Mouse (Mus musculus): ENCODE data around the gene Gm12253. TPM values are rescaled to one million over a fixed set of nuclear protein-coding genes. Genes with fewer than 3 reads are reported as not detected.

Gene Gm12253
- not detected in 2 replicates for polyA plus RNA-seq (2014; fragmentation: Nextera tagmentation; extraction: Ambion mirVana)

- Histone ChIP-seq H3K4me1 (ENCODE audit: control insufficient read depth, insufficient read depth, low read length) (no peaks in the 10 kb centered on the region), H3K36me3 (ENCODE audit: control insufficient read depth, insufficient read depth, low read length) (no peaks in the 10 kb centered on the region), H3K4me3 (replicated peaks; ENCODE audit: low read depth, low read length) (no peak within 1 kb of the TSS), H3K27ac (replicated peaks; ENCODE audit: low read depth, low read length) (no peak within 1 kb of the TSS), H3K9ac (replicated peaks; ENCODE audit: low read length) (no peak within 1 kb of the TSS), H3K4me2 (ENCODE audit: low read length) (no peak within 1 kb of the TSS), H3K27me3 (ENCODE audit: control insufficient read depth, insufficient read depth, low read length) (no peaks in the 10 kb centered on the region), H3K9me3 (ENCODE audit: control insufficient read depth, low read length) (no peaks in the 10 kb centered on the region)
- ATAC-seq (ENCODE audit: low FRiP score, low TSS enrichment) (no peak), DNase-seq (no peak)
- WGBS: 81% methylated on average over 3 of the region's 3 CpGs
These were observed at the start of gene Gm12253 for GRCm38 (mm10) chr11:58432259-58432658. Gm12253 (plus strand) TSS chr11:58432559.

- WGBS: 43% methylated on average over 6 of the region's 6 CpGs
- Histone ChIP-seq H3K9me3 (ENCODE audit: control insufficient read depth, low read length) (no peaks in the 10 kb centered on the region), H3K36me3 (ENCODE audit: control insufficient read depth, insufficient read depth, low read length) (no peaks in the 10 kb centered on the region), H3K4me3 (replicated peaks; ENCODE audit: low read depth, low read length) (no peak overlapping the region), H3K27ac (replicated peaks; ENCODE audit: low read depth, low read length) (peak overlapping the region; percentile 79), H3K27me3 (ENCODE audit: control insufficient read depth, insufficient read depth, low read length) (no peaks in the 10 kb centered on the region), H3K4me2 (ENCODE audit: low read length) (peak overlapping the region; percentile 31), H3K4me1 (ENCODE audit: control insufficient read depth, insufficient read depth, low read length) (peaks cover 15% of the 10 kb centered on the region), H3K9ac (replicated peaks; ENCODE audit: low read length) (peak overlapping the region; percentile 21; the same call in 1 of the 2 replicates)
- ATAC-seq (ENCODE audit: low FRiP score, low TSS enrichment) (peak; percentile 58; the same call in 1 of the 2 replicates), DNase-seq (peak; percentile 78)
These were observed 32.2 kb upstream of the Gm12253 start for GRCm38 (mm10) chr11:58399985-58400645.

- H3K4me2 ChIP-seq (ENCODE audit: low read length): peak overlapping the region; percentile 31
- peak; percentile 61 for DNase-seq
- H3K4me1 ChIP-seq (ENCODE audit: control insufficient read depth, insufficient read depth, low read length): peaks cover 15% of the 10 kb centered on the region
- no peaks in the 10 kb centered on the region for H3K27me3 ChIP-seq (ENCODE audit: control insufficient read depth, insufficient read depth, low read length)
- H3K9me3 ChIP-seq (ENCODE audit: control insufficient read depth, low read length): no peaks in the 10 kb centered on the region
- H3K4me3 ChIP-seq (replicated peaks; ENCODE audit: low read depth, low read length): no peak overlapping the region
- H3K9ac ChIP-seq (replicated peaks; ENCODE audit: low read length): peak overlapping the region; percentile 21; the same call in 1 of the 2 replicates
- WGBS: 37% methylated on average over 5 of the region's 5 CpGs
- peak overlapping the region; percentile 79 for H3K27ac ChIP-seq (replicated peaks; ENCODE audit: low read depth, low read length)
- no peak for ATAC-seq (ENCODE audit: low FRiP score, low TSS enrichment)
- H3K36me3 ChIP-seq (ENCODE audit: control insufficient read depth, insufficient read depth, low read length): no peaks in the 10 kb centered on the region
These were observed 31.7 kb upstream of the Gm12253 start for GRCm38 (mm10) chr11:58400655-58401054.

- Histone ChIP-seq H3K4me1 (ENCODE audit: control insufficient read depth, insufficient read depth, low read length) (no peaks in the 10 kb centered on the region), H3K27me3 (ENCODE audit: control insufficient read depth, insufficient read depth, low read length) (no peaks in the 10 kb centered on the region), H3K4me3 (replicated peaks; ENCODE audit: low read depth, low read length) (no peak overlapping the region), H3K27ac (replicated peaks; ENCODE audit: low read depth, low read length) (no peak overlapping the region), H3K9me3 (ENCODE audit: control insufficient read depth, low read length) (no peaks in the 10 kb centered on the region), H3K4me2 (ENCODE audit: low read length) (no peak overlapping the region), H3K36me3 (ENCODE audit: control insufficient read depth, insufficient read depth, low read length) (no peaks in the 10 kb centered on the region), H3K9ac (replicated peaks; ENCODE audit: low read length) (no peak overlapping the region)
- 87% methylated on average over 3 of the region's 3 CpGs for WGBS
- no peak for DNase-seq
- ATAC-seq (ENCODE audit: low FRiP score, low TSS enrichment): no peak
These were observed 24.3 kb upstream of the Gm12253 start for GRCm38 (mm10) chr11:58408066-58408465.

- no peaks in the 10 kb centered on the region for H3K36me3 ChIP-seq (ENCODE audit: control insufficient read depth, insufficient read depth, low read length)
- no peak overlapping the region for H3K4me2 ChIP-seq (ENCODE audit: low read length)
- no peaks in the 10 kb centered on the region for H3K27me3 ChIP-seq (ENCODE audit: control insufficient read depth, insufficient read depth, low read length)
- WGBS: 82% methylated on average over 3 of the region's 3 CpGs
- H3K4me1 ChIP-seq (ENCODE audit: control insufficient read depth, insufficient read depth, low read length): no peaks in the 10 kb centered on the region
- DNase-seq (no peak), ATAC-seq (ENCODE audit: low FRiP score, low TSS enrichment) (no peak)
- H3K27ac ChIP-seq (replicated peaks; ENCODE audit: low read depth, low read length): no peak overlapping the region
- no peak overlapping the region for H3K9ac ChIP-seq (replicated peaks; ENCODE audit: low read length)
- no peak overlapping the region for H3K4me3 ChIP-seq (replicated peaks; ENCODE audit: low read depth, low read length)
- H3K9me3 ChIP-seq (ENCODE audit: control insufficient read depth, low read length): no peaks in the 10 kb centered on the region
These were observed 14.0 kb upstream of the Gm12253 start for GRCm38 (mm10) chr11:58418336-58418735.

GRCm38 (mm10) chr11:58420815-58421214 is 11.5 kb upstream of the Gm12253 start, which contains the start of gene 1810065E05Rik:
1810065E05Rik (plus strand) TSS chr11:58421111.
- Histone ChIP-seq H3K4me3 (replicated peaks; ENCODE audit: low read depth, low read length) (no peak within 1 kb of the TSS), H3K9ac (replicated peaks; ENCODE audit: low read length) (no peak within 1 kb of the TSS), H3K36me3 (ENCODE audit: control insufficient read depth, insufficient read depth, low read length) (no peaks in the 10 kb centered on the region), H3K4me1 (ENCODE audit: control insufficient read depth, insufficient read depth, low read length) (no peaks in the 10 kb centered on the region), H3K9me3 (ENCODE audit: control insufficient read depth, low read length) (no peaks in the 10 kb centered on the region), H3K27ac (replicated peaks; ENCODE audit: low read depth, low read length) (no peak within 1 kb of the TSS), H3K27me3 (ENCODE audit: control insufficient read depth, insufficient read depth, low read length) (no peaks in the 10 kb centered on the region), H3K4me2 (ENCODE audit: low read length) (no peak within 1 kb of the TSS)
- ATAC-seq (ENCODE audit: low FRiP score, low TSS enrichment) (no peak), DNase-seq (no peak)
- 88% methylated on average over 1 of the region's 1 CpGs for WGBS

- Histone ChIP-seq H3K36me3 (ENCODE audit: control insufficient read depth, insufficient read depth, low read length) (no peaks in the 10 kb centered on the region), H3K9ac (replicated peaks; ENCODE audit: low read length) (no peak overlapping the region), H3K27me3 (ENCODE audit: control insufficient read depth, insufficient read depth, low read length) (no peaks in the 10 kb centered on the region), H3K4me2 (ENCODE audit: low read length) (no peak overlapping the region), H3K9me3 (ENCODE audit: control insufficient read depth, low read length) (no peaks in the 10 kb centered on the region), H3K4me1 (ENCODE audit: control insufficient read depth, insufficient read depth, low read length) (no peaks in the 10 kb centered on the region), H3K27ac (replicated peaks; ENCODE audit: low read depth, low read length) (no peak overlapping the region), H3K4me3 (replicated peaks; ENCODE audit: low read depth, low read length) (no peak overlapping the region)
- ATAC-seq (ENCODE audit: low FRiP score, low TSS enrichment) (no peak), DNase-seq (no peak)
- 74% methylated on average over 5 of the region's 5 CpGs for WGBS
These were observed 5.5 kb downstream of the Gm12253 start for GRCm38 (mm10) chr11:58437866-58438265.

GRCm38 (mm10) chr11:58452759-58453158 is 20.4 kb downstream of the Gm12253 start, which contains the start of gene Lypd9:
Lypd9 (minus strand) TSS chr11:58452923.
- Histone ChIP-seq H3K9ac (replicated peaks; ENCODE audit: low read length) (no peak within 1 kb of the TSS), H3K4me2 (ENCODE audit: low read length) (no peak within 1 kb of the TSS), H3K36me3 (ENCODE audit: control insufficient read depth, insufficient read depth, low read length) (no peaks in the 10 kb centered on the region), H3K27me3 (ENCODE audit: control insufficient read depth, insufficient read depth, low read length) (no peaks in the 10 kb centered on the region), H3K27ac (replicated peaks; ENCODE audit: low read depth, low read length) (no peak within 1 kb of the TSS), H3K9me3 (ENCODE audit: control insufficient read depth, low read length) (peaks cover 3% of the 10 kb centered on the region; the same call in 1 of the 2 replicates), H3K4me3 (replicated peaks; ENCODE audit: low read depth, low read length) (no peak within 1 kb of the TSS), H3K4me1 (ENCODE audit: control insufficient read depth, insufficient read depth, low read length) (no peaks in the 10 kb centered on the region)
- DNase-seq (no peak), ATAC-seq (ENCODE audit: low FRiP score, low TSS enrichment) (no peak)
- 96% methylated on average over 9 of the region's 9 CpGs for WGBS

GRCm38 (mm10) chr11:58453592-58453991 is 21.2 kb downstream of the Gm12253 start:
- DNase-seq: no peak
- Histone ChIP-seq H3K4me3 (replicated peaks; ENCODE audit: low read depth, low read length) (no peak overlapping the region), H3K27me3 (ENCODE audit: control insufficient read depth, insufficient read depth, low read length) (no peaks in the 10 kb centered on the region), H3K4me1 (ENCODE audit: control insufficient read depth, insufficient read depth, low read length) (no peaks in the 10 kb centered on the region), H3K4me2 (ENCODE audit: low read length) (no peak overlapping the region), H3K36me3 (ENCODE audit: control insufficient read depth, insufficient read depth, low read length) (no peaks in the 10 kb centered on the region), H3K9me3 (ENCODE audit: control insufficient read depth, low read length) (peaks cover 3% of the 10 kb centered on the region; the same call in 1 of the 2 replicates), H3K9ac (replicated peaks; ENCODE audit: low read length) (no peak overlapping the region), H3K27ac (replicated peaks; ENCODE audit: low read depth, low read length) (no peak overlapping the region)
- ATAC-seq (ENCODE audit: low FRiP score, low TSS enrichment): no peak
- 78% methylated on average over 4 of the region's 4 CpGs for WGBS

Data from midbrain, embryonic 14.5 days (tissue).